Mouse (Mus musculus) ZHBTc4 (cell line): ENCODE measurements around the gene Dcaf12.

Experiments used
- DNase-seq: peaks from one replicate; pipeline ENCODE4 v3.0.0-alpha.2; 2011; ENCODE audit warnings: low read depth, low spot score

The Dcaf12 gene

GRCm38 (mm10) chr4:41310567-41311563 is 3.8 kb downstream of the Dcaf12 start:
- no peak for DNase-seq

- peak; percentile 60 for DNase-seq
These were observed 7.3 kb downstream of the Dcaf12 start for GRCm38 (mm10) chr4:41307406-41307805.

- no peak for DNase-seq
These were observed 10.4 kb downstream of the Dcaf12 start for GRCm38 (mm10) chr4:41304302-41304701.

GRCm38 (mm10) chr4:41303671-41304070 is 11.0 kb downstream of the Dcaf12 start:
- DNase-seq = peak; percentile 55

GRCm38 (mm10) chr4:41298976-41299375 is 15.7 kb downstream of the Dcaf12 start:
- no peak for DNase-seq

- no peak for DNase-seq
These were observed 18.7 kb downstream of the Dcaf12 start for GRCm38 (mm10) chr4:41295960-41296359.

- DNase-seq = peak; percentile 31
These were observed 19.2 kb downstream of the Dcaf12 start for GRCm38 (mm10) chr4:41295507-41295906.

GRCm38 (mm10) chr4:41293907-41294306 is 20.8 kb downstream of the Dcaf12 start:
- DNase-seq = no peak

GRCm38 (mm10) chr4:41289802-41290201 is 24.9 kb downstream of the Dcaf12 start:
- no peak for DNase-seq

- peak; percentile 74 for DNase-seq
These were observed 28.3 kb downstream of the Dcaf12 start for GRCm38 (mm10) chr4:41286420-41286819.

- peak; percentile 73 for DNase-seq
These were observed 30.6 kb downstream of the Dcaf12 start for GRCm38 (mm10) chr4:41284087-41284486.

GRCm38 (mm10) chr4:41275927-41276326 is 38.8 kb downstream of the Dcaf12 start:
- no peak for DNase-seq

GRCm38 (mm10) chr4:41274980-41275850 is 39.5 kb downstream of the Dcaf12 start, which contains the start of gene Ubap2:
Ubap2 (minus strand) TSS chr4:41275144.
- peak; percentile 99 for DNase-seq

GRCm38 (mm10) chr4:41274377-41274979 is 40.2 kb downstream of the Dcaf12 start:
- peak; percentile 86 for DNase-seq

GRCm38 (mm10) chr4:41268133-41268532 is 46.6 kb downstream of the Dcaf12 start:
- DNase-seq = no peak

- DNase-seq = no peak
These were observed 48.3 kb downstream of the Dcaf12 start for GRCm38 (mm10) chr4:41266350-41266749.

GRCm38 (mm10) chr4:41260691-41261090 is 54.0 kb downstream of the Dcaf12 start:
- DNase-seq = no peak

GRCm38 (mm10) chr4:41259019-41259418 is 55.7 kb downstream of the Dcaf12 start:
- peak; percentile 92 for DNase-seq

- DNase-seq = no peak
These were observed 56.9 kb downstream of the Dcaf12 start for GRCm38 (mm10) chr4:41257752-41258151.

- no peak for DNase-seq
These were observed 59.0 kb downstream of the Dcaf12 start for GRCm38 (mm10) chr4:41255564-41256210.

GRCm38 (mm10) chr4:41253756-41254155 is 60.9 kb downstream of the Dcaf12 start:
- no peak for DNase-seq
